Mouse (Mus musculus) cerebellum, postnatal 10 days (tissue): ENCODE data around the gene Nup188.

ENCODE experiments used
- DNase-seq, 2 experiments: peaks; one replicate each; pipeline ENCODE4 v3.0.0; 2021; ENCODE audit warnings: mixed read lengths in 2 of 2

The Nup188 gene

DNA sequence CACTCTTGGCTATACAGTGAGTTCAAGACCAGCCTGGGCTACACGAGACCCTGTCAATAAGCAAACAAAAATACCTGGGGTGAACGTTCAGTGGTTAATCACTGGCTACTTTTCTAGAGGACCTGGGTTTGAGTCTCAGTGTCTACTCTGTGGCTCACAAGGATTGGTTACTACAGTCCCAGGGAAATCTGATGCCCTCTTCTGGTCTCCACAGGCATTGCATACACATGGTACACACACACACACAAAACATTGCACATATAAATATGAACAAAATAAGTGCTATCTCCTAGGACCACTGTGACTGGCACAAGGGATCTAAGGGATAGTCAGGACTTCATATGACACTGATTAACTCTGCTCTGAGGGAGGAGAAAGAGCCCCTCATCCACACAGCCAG is 102.8 kb downstream of the Nup188 start:
- DNase-seq = no peak

DNA sequence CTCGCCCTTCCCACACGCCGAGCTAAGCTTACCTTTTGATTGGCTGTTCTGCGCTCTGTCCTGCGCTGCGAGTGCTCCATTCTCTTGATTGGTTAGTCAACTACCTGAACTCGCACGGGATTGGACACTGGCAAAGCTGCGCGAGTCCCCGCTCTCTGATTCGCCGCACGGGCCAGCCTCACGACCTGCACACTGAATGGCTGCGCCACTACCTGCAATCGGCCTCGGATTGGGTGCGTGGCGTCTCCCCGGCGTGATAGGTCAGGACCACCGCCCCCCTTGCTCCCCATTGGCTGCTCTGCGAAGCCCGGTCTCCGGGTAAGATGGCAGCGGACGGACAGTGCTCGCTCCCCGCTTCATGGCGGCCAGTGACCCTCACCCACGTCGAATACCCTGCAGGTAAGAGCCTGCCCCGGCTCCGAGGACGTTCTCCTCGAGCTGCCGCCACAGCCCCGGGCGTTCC is 105.9 kb downstream of the Nup188 start, which contains the start of gene Dolpp1:
Dolpp1 (plus strand) TSS at position 141 of the 463 bp plus-strand sequence.
- peak; percentile 97 to 98 for DNase-seq

DNA sequence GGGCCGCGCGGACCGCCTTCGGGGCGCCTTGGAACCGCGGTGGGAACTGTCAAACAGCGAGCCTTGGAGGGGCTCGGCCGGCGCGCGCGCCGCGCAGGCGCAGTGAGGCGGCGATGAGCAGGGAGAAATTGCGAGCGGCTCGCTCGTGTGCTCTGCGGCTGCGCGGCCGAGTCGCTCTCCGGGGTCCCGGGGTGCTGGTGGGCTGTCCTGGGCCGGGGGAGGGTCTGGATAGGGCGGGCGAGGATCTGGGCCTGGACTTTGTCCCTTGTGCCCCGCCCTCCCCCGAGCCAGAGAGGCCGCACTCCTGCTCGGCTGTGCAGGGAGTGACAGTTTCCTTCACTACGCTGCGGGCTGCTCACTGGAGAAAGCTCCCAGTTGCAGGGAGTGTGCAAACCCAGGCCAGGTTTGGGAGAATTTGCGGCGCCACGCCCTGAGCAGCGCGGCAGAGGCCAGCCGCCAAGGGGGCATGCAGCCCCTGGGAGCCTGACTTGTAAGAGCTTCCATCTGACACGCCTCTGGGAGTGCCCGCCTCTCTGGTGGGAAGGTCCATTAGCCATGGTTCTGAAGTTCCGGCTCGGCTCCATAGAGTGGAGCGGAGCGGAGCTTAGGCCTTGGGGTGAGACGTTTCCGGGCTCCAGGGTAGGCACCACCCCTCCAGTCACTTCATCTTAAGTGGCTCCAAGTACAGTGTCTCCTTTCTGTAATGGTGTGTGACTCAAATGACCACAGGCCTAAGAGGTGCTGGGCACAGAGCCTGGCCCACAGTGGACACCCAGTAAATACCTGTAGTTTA is 106.6 kb downstream of the Nup188 start:
- peak; percentile 93 to 94 for DNase-seq

DNA sequence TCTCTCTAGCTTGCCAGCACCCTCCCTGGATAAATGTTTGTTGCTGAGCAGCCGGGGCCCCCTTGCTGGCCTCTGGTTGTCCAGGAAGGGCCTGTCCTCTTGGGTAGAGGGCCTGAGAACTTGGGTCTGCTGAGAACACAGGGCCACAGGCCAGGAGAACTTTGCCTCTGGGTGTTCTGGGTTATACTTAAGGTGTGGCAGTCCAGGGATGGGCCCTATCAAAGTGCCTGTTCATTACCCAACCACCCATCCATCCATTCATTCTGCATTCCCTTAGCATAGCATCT is 107.1 kb downstream of the Nup188 start:
- DNase-seq = no peak
